Mouse (Mus musculus): ENCODE measurements at regions not wholly inside any gene's neighbourhood (a gene's known extent, or its start where the extent isn't known, plus 50 kb on each side); places are given as distances from the start of the nearest gene placed in this dataset.
A peak's percentile ranks its signal among the peaks of the same experiment; 100 is the strongest.
"Not testable (repeated sequence)": the region's sequence is repeated elsewhere in the genome, so short reads cannot be mapped to it uniquely, and the experiment has no call there.

DNA sequence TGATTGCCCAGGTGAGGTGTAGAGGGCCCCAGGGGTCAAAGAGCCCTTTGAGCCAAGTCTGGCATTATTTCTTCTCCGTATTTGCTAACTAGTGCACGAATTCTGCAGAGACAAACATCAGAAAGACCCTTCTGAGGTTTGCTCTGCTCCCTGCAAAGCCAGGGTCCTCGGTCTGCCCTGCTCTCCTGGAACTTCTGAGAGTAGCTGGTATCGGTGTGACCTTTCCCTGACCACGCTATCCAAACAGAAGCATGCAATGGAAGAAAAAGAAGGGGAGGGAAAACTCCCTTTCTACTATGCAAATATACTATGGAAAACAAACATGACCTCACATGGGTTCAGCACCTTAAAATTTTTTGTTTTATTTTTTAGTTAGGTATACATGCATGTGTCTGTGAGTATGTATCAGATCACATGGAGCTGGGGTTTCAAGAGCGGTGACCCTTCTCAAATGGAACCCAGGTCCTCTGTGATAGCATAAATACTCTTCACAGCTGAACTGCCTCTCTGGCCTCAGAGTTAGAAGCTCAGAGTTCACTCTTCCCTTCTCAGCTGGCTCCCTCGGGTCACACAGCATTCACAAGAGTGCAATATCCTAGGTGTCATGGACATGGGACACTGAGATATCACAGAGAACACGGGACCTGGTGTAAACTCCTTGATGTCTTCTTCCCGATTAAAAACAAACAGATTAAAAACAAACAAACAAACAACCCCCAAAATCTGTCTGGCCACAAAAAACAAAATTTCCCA is 144.7 kb downstream of the Bcl2l11 start:
- no peak for DNase-seq

DNA sequence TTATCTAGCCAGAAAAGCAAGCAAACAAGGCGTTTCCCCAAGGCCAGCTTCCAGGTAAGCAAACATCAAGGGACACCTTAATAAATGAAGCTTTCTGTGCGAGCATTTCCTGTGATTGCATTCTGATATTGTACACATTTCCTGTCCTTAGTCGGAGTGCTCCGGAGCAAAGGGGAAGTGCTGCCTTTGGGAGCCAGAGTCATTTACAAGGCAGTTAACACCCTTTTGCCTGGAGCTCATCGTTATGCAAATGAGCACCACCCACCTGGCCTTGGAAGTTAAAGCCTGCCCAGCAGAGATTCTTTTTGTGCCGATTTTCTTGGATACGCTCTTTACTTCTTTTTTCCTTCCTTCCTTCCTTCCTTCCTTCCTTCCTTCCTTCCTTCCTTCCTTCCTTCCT is 147.0 kb downstream of the Bcl2l11 start:
- DNase-seq: no peak

DNA sequence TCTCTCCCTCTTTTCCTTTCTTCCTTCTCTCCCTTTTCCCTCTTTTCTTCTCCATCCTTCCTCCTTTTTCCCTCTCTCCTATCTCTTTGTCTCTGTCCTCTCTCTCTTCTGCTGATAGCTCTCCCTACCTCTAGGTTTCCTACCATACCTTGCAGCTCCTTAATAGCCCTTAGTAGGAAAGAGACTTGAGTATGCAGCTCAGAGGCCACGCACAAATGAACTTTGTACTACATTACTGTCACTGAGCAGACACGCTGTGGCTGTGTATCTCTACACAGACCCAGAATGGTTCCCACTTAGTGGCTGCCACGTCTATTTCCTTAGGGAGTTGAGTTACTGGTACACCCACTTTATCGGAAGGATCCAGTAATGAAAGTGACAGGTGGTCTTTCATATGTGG is 147.5 kb downstream of the Bcl2l11 start:
- DNase-seq: no peak

DNA sequence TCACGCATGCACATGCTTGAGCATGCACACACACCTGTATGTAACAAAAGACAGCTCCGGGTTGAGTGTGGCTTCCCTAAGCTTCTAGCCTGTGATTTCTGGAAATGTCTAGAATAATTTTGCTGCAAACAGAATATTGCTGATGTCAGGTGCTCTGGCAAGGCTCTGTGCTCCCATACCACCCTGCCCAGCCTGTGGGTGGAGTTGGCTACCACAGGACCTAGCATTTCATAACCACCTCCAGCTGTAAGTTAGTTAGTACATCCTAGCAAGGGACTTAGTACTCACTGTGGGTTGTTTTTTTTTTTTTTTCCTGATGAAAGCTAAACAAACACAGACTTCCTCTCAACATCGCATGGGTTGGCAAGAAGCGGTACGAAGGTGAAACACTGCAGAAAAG is 150.5 kb downstream of the Bcl2l11 start:
- DNase-seq: no peak

DNA sequence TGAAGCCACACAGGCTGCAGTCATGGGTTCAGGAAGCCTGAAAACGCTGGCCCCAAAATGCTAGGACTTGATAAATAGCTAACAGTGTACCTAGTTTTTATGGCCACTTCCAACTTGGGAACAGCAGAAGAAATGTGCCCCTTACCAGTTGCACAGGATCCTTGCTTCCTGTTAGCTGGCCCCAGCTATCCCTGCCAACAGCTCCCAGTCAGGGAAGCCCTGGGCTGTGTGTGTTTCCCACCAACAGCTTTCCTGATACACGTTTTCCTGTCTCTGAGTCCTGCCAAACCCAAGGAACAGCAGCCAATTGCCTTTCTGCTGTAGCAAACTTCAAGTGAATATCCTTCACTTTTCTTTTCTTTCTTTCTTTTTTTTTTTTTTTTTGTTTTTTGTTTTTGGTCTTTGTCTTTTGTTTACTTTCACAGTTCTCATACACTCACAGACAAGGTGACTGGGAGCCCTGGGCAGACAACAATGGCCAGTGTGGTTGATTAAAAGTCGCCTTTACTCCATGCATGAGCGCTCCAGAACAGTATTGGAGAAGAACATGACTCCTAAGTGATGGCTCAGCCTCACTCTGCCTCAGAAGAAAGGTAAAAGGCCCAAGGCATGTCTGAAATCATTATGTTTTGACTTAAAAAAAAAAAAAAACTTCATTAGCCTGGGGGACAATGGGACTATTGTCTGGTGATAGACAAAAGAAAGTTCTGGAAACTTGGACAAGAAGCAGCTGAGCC is 151.7 kb downstream of the Bcl2l11 start:
- no peak for DNase-seq

DNA sequence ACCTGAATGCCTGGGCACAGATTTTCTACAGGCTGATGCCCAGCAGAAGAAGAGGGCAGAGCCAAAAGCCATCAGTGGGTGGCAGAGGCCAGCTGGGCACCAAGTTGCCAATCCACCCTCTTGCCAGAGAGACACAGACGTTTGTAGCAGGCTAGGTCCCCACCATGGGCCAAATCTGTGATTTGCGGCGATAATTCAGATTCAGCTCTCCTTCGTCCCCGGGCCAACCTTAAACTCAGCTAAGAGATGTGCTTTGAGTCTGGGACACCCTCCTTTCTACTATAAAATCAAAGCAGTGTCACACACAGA is 152.2 kb downstream of the Bcl2l11 start:
- DNase-seq: no peak

DNA sequence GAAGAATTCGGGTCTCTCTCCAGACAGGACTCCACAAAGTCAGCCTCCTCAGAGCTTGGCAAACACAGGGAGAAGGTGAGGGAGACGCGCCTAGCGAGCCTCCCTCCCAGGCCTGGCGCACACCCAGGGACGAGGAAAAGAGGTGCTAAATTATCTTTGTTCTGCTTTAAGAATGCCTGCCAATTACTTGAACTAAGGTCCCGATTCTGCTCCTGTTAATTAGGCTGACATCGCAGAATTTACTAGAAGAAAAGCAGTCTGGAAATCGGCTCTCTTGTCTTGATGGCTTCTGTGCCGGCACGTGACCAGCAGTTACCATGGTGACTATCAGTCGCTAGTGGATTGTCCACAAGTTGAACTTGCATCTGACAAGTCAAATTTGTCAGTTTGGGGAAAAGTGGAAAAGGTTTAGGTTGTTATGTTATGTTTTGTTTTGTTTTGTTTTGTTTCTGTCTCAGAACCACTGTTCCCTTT is 152.8 kb downstream of the Bcl2l11 start:
- DNase-seq: peak; percentile 53

DNA sequence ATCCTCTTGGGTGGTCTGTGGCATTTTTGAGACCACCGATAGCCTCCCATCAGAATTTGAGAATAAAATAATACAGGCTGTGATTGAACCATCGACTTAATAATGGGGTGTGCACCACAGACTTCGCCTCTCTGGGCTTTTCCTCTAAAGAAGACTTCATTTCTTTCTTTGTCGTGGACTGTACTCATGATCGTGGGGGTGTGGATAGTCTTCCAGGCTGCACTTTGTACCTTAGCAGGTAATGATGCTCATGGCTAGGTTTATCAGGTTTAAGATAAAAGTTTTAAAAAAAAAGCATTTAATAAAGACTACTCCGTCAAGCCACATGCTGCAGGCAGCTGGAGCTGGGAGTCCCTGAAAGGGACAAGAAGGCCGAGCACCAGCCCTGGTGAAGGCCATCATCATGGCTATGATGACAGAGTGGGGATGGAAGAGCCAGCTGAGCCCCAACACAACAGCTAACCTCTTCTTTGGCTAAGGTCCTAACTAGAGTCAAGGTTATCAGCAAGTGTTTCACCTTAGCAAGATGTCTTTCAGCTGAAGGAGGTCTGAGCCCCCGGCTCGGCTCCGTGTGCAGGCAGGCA is 153.4 kb downstream of the Bcl2l11 start:
- no peak for DNase-seq

DNA sequence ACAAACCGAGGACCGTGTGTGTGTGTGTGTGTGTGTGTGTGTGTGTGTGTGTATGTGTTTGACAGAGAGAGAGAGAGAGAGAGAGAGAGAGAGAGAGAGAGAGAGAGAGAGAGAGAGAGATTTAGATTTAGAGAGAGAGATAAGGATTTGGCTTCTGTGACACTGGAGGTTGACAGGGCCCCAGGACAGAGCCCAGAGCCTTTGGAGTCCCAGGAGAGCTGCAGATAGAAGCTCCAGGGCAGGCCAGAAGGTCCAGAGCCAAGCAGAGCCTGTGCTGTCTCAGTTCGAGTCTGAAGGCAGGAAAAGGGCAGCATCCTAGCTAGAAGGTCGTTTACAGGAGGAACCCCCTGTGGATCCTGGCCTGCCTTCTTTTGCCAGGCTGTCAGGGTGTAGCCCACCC is 156.8 kb downstream of the Bcl2l11 start:
- DNase-seq: no peak

DNA sequence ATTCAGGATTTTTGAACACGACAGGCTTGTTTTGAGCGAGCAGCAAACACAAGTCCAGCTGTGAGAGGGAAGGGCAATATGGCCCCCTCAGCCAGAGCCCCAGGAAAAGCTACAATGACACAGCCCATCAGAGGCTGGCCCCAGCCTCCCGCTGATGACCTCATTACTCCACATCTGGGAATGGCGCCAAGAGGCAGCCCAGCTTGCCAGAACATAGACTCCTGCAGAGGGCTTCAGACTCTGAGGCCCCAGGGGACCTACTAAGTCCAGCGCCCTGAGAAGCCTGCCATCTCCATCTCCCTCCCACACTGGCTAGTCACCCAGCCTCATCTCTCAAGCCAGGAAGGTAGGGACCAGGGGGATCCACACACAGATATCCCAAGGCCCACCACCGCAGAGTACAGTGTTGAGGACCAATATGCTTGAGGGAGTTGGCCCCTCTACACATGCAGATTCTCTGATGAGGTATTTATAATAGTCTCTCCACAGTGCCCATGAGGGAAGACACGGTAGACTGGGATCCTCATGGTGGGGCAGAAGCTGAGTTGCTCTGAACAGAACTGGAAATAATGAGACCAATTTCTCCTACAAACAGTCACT is 159.1 kb downstream of the Bcl2l11 start:
- no peak for DNase-seq

DNA sequence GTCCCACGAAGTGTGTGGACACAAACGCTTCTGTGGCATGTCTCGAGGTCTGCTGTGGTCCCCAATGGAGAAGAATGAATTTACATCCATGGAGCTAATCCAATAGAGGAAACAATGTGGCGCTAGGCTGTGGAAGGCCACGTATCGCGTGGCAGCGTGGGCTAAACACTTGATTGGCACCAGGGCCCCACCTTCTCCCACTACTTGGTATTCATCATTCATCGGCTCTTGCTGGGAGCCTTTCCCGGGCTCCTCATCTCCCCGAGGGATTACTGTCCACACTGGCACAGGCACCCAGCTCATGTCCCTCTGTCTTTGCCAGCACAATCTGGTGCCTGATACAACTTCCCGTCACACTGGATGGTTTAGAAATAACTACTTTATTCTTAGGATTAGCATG is 159.6 kb downstream of the Bcl2l11 start:
- DNase-seq: no peak

DNA sequence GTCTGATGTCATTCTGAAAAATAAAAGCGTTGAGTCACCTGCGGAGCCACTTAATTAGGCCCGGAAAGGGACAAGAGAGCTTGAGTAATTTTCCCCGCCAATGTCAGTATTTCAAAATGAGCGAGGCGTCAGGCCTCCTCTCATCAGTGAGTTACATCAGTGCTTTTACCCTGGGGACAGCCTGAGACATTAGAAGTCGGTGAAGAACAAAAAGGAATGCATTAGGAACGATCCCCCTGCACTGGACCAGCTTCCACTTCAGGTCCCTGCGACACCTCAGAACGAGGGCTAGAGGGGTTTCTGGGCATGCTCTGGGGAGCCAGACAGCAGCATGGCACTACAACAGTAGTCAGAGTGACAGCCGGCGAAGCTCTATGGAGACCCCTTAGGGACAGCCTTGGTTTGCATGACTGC is 162.3 kb downstream of the Bcl2l11 start:
- peak; percentile 41 for DNase-seq

DNA sequence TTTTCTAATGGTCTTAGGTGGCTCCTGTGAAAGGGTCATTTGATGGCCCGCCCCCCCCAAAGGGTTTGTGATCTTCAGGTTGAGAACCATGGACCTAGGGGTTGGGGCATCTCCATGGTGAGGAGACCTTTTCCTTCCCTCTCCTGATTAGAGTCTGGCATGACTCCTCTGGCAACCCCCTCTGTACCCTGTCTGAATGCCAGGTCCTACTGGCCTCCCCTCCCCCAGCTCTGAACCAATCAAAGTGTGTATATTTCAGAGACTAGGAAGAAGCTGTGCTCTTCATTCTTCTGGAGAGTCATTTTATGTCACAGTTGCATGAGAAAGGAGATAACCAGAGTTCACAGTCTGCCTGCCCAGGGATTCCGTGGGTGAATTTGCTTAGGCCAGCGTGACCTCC is 164.8 kb downstream of the Bcl2l11 start:
- DNase-seq: no peak

DNA sequence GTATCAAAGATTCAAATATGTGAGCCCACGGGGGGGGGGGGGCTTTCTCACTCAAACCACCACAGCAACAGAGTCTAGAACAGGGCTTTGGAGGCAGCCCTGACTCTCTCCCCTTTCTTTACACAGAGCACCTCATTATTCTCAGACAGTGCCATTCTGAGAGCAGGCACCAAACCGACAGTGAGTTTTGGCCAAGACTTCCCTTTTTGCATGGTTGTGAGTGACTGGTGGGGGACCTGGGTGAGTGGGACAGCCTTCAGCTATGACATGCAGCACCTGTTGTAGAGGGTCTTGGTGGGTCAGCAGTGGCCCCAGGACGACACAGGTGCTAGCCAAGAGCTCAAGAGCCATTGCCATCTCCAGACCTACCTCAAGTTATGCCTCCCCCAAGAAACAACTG is 168.8 kb downstream of the Bcl2l11 start:
- DNase-seq: no peak

DNA sequence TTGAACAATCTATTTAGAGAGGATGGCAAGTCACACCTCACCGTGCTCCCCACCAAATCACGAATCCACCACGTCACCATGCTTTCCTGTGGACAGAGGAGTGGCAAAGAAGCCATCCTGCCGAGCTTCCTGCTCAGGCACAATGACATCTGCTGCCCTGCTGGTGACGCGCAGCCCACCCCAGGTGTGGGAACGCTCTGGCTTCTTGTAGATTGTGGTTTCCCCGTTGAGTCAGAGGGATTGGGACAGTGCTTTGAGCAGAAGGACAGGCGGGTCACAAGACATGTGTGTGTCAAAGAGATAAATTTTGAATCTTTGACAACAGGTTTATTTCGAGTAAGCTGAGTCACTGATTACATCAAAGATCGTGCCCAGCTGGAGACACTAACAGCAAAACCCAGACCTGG is 169.2 kb downstream of the Bcl2l11 start:
- DNase-seq: no peak

DNA sequence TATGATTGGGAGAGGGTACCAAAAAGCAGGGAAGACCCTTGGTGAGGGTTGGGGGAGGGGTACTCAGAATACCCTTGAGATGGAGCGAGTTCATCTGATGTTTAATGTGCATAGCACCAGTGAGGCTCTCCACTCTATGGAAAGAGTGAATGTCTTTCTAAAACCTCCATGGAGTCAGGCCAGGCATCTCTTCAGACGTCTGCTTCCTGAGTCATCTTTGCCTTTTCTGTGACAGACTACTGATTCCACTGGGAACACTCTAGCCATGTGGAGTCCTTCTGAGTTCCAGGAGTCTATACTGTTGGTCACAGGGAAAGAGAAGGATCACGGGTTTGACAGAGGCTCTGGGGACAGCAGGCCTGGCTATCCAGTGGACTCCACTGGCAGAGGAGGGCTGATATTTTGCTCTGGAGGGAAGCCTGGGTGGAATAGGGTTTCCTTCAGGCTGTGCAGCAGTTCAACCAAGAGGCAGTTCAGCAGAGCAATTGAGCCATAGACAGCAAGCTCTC is 169.9 kb downstream of the Bcl2l11 start:
- no peak for DNase-seq

DNA sequence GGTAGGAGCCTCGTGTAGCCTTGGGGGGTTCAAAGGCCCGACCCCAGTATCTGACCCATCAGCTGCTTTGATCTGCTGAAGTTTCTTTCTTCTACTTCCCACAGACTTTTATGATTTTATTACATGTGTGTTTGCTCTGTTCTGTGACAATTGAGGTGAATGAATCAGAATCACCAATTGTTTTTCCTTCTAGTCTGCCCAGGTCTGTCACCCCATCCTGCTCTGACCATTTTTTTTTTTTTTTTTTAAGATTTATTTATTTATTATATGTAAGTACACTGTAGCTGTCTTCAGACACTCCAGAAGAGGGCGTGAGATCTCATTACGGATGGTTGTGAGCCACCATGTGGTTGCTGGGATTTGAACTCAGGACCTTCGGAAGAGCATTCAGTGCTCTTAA is 170.6 kb downstream of the Bcl2l11 start:
- not testable (repeated sequence) for DNase-seq

DNA sequence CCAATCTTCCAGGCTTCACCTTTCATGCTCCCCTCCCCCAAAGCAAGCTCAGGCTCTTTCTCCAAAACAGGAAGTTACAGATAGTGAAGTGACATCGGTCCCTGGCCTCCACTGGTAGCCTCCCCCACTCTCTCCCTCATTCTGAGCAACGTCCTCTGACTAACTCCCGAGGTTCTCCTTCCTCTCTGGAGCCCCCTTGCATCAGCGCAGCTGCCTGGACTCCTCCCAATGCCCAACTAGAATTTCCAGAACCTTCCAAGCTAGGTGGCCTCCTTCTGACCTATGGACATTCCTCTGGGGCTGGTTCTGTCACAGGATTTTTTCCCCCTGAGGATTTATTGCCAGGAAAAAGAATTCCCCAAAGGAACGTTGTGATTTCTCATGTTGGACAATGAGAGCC is 171.1 kb downstream of the Bcl2l11 start:
- peak; percentile 54 for DNase-seq

DNA sequence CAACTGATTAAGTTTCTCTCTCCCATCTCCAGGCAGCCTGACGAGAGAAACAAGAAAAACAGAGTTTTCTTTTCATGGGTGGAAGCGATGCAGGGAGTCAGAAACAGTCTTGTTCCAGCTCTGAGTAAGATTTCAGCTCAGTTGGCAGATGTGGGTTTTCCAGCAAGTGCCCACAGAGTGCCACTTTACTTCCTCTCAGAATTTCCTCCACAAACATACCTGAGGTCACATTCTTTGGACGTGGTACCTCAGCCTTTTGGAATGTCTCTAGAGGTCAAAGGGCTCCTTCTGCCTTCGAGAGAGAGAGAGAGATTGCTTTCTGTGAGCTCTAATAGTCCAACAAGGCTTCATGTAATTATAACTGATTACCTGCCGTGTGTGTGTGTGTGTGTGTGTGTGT is 172.0 kb downstream of the Bcl2l11 start:
- DNase-seq: no peak

DNA sequence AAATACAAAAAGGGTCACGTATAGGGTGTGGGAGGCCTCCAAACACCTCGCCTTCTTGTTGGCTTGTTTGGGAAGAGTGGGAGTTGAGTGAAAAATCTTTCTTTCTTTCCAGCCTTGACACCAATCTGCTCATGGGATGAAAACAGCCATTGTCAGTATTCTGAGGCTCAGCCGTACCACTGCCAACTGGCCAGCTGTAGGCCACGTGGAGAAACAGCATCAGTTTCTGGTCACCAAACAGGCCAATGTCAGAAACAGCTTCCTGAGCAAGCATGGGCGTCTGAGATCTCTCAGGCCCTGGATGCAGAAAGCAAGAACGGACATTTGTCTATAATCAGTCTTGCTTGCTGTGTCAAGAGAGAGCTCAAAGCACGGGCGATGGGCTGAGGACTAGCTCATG is 173.2 kb downstream of the Bcl2l11 start:
- DNase-seq: no peak

DNA sequence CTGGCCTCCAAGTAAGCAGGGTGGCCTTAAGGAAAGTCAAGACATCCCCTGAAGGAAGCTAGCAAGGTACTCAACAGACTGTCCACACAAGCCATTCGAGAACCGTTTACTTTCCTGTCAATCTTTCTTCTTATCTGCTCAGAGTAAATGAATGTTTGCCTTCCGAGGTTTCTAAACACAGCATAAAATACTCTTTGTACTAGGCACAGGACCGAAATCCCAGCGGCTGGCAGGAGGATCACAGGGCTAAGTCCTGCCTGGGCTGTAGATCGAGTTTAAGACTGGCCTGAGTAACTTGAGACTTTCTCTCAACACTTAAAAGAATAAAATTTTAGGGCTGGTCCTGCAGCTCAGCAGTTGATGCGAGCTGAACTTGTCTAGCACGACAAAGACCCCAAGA is 175.9 kb downstream of the Bcl2l11 start:
- no peak for DNase-seq

DNA sequence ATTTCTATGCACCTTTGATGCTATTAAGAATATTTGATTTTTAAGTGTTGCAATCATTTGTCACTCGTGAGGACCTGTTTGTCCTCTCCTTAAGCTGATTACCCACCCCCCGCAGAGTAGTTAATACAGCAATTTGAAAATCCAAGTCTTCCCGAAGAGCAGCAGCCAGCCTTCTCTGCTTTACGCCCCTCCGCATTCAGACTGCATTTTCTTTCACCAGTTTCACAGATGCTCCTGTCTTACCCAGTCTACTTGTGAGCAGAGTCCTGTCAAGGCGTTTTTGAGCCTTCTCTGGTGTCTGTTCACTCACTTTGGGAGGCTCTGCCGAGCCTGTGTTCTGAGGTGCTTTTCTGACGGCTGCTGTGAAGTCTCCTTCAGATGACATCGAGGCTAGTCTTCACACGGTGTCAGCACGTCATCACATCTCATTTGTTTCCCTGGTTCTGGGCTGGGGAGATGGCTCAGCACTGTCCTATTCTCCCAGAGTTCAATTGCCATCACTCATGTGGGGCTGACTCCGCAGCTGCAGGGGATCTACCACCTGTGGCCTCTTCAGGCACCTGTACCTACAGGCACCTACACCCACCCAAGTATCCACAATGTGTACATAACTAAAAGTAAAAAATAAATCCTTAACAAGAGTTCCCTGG is 178.3 kb downstream of the Bcl2l11 start:
- DNase-seq: peak; percentile 23

DNA sequence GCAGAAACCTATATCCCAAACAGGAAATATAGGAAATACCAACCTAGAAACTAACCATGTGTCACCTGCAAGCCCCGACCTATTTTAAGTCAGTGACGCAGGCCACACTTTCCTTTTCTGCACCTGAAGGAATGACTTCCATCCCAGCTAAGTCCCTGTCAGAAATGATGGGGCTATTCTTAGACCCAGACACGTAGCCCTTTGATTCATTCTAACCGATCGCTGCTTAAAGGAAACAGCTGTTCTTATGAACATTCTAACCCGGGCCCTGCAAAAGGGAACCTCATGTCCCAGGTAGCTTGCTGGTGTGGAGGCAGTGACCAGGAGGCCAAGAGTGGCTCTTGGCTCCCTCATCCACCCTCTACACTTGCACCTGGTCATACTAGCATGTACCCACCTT is 180.9 kb downstream of the Bcl2l11 start:
- DNase-seq: no peak
